Mouse (Mus musculus): ENCODE measurements around the gene Rpl27. TPM values are rescaled to one million over a fixed set of nuclear protein-coding genes. Genes with fewer than 3 reads are reported as not detected.
"Not testable (repeated sequence)": the region's sequence is repeated elsewhere in the genome, so short reads cannot be mapped to it uniquely, and the experiment has no call there.

Gene Rpl27
- total RNA-seq, 4 experiments from 2014 or later, result 29.2 to 41.5 (median 39.2) TPM

DNA sequence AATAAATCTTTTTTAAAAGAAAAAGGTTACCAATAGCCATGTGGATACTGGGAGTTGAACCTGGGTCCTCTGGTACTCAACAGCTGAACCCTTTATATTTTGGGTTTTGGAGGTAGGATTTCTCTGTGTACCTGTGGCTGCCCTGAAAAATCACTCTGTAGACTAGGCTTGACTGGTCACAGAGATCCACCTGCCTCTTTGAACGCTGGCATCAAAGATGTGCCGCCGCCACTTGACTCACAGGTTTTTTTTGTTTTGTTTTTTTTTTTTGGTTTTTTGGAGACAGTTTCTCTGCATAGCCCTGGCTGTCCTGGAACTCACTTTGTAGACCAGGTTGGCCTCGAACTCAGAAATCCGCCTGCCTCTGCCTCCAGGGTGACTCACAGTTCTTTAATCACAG, 5.7 kb downstream of the Rpl27 start:
- DNase-seq (ENCODE audit: low spot score), result no peak

DNA sequence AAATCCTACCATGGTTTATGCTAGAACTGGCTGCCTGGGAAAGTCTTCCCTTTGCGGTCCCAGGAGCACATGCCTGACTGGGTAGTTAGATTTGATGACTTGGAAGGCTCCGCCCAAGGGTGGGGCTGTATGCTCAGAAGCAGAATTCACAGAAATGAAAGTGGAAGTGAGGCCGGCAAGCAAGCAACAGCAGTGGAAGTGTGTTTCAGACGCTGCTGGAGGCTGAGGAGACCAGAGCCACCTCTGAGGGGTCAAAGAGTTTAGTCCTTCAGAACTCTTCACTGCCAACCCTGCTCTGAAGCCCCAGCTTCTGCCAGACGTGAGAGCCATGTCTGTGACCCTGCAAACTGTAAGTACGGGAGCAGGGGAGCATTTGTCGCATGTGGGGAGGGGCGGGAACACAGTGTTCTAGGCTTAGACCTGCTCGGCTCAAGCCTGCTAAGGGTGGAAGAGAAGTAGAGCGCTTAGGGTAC, 6.2 kb downstream of the Rpl27 start, which contains the start of gene Ifi35:
TSS of gene Ifi35 (plus strand) at position 134 of the 473 bp plus-strand sequence.
- peak; percentile 89 for DNase-seq (ENCODE audit: low spot score)

DNA sequence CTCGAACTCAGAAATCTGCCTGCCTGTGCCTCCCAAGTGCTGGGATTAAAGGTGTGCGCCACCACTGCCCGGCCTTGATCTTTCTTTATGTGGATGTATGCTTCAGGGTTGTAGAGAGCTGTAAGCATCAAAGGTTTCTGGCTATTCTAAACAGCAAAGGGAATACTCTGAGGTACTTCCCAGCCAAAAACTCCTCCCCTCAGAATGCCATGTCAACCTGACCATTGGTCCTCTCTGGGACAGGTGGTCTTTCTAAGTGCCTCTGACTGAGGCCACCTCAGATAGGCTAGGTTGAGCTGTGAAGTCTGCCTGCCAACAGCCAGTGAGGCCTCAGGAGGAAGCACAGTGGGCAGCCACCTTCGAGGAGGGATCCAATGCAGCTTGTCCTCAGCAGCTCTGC, 6.8 kb downstream of the Rpl27 start:
- DNase-seq (ENCODE audit: low spot score), result no peak

DNA sequence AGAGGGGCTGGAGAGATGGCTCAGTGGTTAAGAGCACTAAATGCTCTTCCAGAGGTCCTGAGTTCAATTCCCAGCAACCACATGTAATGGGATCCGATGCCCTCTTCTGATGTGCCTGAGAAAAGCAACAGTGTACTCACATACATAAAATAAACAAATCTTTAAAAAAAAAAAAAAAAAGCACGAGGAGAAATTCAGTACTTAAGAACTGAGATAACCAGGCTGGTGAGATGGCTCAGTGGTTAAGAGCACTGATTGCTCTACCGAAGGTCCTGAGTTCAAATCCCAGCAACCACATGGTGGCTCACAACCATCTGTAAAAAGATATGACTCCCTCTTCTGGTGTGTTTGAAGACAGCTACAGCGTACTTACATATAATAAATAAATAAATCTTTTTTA, 7.5 kb downstream of the Rpl27 start:
- DNase-seq (ENCODE audit: low spot score), result not testable (repeated sequence)

DNA sequence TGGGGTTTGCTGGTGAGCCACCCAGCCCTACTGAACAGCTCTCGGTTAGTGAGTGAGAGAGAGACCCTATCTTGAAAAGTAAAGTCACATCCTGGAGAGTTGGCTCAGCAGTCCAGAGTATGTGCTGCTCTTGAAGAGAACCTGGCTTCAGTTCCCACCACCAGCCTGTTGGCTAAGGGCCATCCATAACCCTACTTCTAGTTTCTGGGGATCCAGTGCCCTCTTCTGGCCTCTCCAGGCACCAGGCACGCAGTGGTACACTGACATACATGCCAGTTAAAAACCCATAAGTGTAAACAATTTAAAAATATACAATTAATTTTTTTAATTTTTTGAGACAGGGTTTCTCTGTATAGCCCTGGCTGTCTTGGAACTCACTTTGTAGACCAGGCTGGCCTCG, 8.3 kb downstream of the Rpl27 start:
- DNase-seq (ENCODE audit: low spot score), result no peak

DNA sequence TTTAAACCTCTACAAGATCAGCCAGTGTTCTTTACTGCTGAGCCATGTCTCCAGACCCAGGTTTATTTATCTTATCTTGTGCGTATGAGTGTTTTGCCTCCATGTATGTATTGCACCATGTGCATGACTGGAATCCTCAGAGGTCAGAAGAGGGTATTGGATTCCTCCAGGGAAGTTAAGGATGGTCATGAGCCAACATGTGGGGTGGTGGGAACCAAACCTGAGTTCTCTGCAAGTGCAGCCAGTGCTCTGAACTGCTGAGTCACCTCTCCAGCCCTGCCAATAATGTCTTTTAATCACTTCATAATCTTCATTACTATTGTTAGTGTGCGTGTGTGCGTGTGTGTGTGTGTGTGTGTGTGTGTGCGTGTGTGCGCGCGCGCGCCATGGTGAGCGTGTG, 9.4 kb downstream of the Rpl27 start:
- no peak for DNase-seq (ENCODE audit: low spot score)

DNA sequence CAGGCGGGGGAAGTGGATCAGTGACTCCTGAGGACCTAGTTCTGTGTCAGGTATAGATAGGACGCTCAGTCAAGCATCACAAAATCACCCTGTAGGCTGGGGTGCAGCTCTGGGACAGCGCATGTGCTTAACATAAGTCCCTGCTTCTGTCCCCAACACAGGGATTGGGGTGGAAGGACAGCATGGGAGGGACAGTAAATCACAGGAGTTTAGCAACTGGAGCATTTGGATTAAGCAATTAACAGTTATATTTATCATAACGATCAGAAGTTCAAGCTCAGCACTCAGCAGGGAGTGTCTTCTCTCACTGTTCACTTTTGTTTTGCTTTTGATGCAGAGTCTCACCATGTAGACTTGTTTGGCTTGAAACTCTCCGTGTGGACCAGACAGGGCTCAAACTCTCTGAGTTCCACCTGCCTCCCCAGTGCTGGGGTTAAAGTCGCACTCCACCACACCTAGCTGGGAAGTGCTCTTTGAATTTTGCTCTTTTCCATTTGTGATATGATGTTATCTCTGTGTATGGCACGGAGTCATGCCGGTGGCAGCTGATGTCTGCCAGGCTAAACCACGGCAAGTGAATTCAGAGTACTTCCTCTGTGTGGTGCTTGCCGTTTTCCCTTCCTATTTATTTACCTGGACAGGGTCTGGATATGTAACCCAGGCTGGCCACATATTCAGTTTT, 10.1 kb downstream of the Rpl27 start:
- no peak for DNase-seq (ENCODE audit: low spot score)

DNA sequence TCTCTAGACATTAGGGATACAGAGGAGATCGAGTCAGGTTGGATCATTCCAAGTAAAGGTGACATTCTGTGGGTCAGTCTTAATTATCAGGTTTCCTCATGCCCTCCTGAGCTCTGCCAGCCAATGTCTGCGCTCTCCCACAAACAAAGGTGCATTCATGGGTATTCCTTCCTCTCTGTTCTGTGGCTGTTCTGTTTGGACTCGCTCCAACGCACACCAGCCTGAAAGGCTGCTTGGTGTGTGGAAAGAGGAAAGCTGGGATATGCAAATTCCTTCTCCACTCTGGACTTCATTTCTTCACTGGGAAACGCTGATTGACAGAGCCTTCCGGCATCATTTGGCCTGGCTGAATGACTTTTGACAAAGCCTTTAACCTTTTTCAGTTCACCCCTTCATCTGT, 12.6 kb downstream of the Rpl27 start:
- DNase-seq (ENCODE audit: low spot score), result no peak

DNA sequence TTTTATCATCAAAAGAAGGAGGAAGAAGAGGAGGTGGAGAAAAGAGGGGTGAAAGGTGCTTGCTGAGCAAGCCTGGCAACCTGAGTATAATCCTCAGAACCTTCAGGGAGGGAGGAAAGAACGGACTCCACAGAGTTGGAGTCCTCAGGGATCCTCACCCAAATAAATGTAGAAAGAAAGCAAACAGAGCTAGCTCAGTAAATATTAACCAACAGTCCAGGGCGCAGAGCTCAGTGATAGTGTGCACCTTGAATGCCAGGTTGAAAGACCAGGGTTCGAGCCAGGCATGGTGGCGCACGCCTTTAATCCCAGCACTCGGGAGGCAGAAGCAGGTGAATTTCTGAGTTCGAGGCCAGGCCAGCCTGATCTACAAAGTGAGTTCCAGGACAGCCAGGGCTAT, 13.5 kb downstream of the Rpl27 start:
- no peak for DNase-seq (ENCODE audit: low spot score)

DNA sequence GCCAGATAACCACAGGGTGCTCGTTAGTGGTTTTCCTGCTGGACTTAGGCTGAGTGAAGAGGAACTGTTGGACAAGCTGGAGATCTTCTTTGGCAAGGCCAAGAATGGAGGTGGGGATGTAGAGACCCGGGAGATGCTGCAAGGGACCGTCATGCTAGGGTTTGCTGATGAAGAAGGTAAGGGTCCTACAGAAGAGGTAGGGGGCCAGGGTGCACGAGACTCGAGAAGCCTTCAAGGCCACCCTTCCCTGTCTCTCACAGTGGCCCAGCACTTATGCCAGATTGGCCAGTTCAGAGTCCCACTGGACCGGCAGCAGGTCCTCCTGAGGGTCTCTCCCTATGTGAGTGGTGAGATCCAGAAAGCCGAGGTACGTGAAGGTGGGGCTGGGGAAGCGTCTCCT, 15.5 kb downstream of the Rpl27 start:
- no peak for DNase-seq (ENCODE audit: low spot score)

DNA sequence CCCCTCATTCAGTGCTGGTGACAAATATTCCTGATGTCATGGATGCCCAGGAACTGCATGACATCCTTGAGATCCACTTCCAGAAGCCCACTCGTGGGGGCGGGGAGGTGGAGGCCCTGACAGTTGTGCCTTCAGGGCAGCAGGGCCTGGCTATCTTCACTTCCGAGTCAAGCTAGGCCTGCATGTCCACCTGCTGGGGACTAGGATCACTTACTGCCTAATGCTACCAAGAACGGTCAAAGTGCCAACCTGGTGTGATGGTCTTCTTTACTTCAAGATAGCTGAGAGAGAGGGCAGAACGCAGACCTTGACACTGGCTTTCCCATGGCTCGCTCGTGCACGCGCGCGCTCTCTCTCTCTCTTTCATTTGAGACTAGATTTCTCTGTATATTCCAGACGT, 16.1 kb downstream of the Rpl27 start:
- DNase-seq (ENCODE audit: low spot score), result no peak

DNA sequence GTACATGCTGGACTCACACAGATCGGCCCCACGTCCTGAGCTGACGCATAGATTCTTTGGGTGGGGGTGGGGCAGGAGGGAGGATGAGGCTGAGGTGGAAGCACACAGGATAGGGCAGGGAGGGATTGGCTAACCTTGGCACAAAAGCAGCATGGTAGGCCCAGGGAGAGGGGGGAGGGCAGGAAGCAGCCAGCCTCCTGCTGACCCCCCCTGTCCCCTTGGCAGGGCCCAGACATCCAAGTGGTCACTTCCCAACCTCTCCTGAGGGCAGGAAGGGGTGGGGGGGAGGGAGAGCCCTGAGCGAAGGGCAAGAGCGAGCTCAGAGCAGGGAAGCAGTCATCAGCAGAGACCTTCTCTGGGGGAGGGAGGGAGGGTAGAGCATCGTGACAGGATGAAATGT, 17.6 kb downstream of the Rpl27 start:
- DNase-seq (ENCODE audit: low spot score), result no peak

DNA sequence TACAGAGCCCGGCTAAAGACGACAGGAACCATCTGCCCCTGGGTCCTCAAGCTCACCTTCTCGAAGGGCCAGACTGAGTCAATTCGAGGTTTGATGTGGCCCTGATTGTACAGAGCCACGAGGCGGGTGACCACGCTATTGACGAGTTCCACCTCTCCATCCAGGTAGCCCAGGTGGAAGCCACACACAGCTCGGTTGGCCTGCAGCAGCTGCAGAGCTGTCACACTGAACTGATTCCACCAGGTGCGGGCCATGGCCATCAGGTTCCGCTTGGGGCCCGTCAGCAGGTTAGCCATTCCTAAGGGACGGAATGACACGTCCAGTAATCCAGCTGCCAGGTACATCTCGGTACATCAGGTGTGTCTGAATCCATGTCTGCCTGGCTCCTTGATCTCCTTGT, 18.2 kb downstream of the Rpl27 start:
- no peak for DNase-seq (ENCODE audit: low spot score)

DNA sequence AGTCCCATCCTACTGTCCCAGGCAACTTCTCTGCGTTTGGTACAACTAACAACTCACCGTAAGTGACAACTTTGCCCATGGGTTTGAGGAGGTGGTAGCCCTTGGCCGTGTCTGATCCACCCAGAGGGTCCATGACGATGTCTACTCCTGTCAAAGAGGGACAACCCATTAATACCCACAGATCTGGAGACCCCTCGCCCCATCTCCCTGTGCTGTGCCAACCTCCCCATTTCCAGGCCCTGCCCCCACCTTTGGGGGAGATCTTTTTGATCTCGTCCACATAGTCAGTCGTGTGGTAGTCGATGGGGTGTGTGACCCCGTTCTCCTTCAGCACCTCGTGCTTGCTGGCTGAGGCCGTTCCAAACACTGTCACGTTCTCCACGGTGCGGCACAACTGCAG, 20.0 kb downstream of the Rpl27 start:
- DNase-seq (ENCODE audit: low spot score), result no peak

DNA sequence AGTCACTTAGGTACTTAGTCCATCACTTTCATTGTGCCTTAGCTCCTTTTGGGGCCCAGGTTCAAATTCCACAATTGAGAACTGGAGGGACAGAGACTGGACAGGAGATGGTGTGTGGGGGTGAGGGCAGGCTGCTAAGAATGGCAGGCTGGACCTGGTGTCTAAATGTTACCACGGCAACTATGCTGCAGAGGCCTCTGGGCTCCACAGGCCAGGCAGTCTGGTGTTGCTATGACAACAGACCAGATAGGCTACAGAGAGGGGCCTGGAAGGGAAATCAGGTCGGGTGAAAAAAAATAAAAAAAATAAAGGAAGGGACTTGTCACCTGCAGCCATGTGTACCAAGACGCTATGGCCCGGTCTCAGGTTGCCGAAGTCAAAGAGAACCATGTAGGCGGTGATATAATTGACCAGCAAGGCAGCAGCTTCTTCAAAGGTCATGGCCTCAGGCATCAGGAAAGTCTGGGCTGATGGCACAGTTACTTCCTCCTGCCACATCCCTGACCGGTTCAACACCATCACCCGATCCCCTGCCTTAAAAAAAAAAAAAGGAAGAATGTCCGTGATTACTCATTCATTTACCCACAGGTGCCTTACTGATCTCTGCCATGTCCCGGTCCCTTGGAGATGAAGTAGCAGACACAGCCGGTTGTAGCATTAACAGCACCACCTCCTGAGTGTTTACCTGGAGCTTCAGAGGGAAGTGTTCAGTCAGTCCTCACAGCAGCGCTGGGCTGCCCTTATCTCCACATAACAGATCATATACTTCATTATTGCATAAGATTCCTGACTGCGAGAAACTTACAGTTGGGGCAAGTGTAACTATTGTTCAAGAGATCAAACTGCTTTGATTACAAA, 20.7 kb downstream of the Rpl27 start:
- DNase-seq (ENCODE audit: low spot score), result no peak

DNA sequence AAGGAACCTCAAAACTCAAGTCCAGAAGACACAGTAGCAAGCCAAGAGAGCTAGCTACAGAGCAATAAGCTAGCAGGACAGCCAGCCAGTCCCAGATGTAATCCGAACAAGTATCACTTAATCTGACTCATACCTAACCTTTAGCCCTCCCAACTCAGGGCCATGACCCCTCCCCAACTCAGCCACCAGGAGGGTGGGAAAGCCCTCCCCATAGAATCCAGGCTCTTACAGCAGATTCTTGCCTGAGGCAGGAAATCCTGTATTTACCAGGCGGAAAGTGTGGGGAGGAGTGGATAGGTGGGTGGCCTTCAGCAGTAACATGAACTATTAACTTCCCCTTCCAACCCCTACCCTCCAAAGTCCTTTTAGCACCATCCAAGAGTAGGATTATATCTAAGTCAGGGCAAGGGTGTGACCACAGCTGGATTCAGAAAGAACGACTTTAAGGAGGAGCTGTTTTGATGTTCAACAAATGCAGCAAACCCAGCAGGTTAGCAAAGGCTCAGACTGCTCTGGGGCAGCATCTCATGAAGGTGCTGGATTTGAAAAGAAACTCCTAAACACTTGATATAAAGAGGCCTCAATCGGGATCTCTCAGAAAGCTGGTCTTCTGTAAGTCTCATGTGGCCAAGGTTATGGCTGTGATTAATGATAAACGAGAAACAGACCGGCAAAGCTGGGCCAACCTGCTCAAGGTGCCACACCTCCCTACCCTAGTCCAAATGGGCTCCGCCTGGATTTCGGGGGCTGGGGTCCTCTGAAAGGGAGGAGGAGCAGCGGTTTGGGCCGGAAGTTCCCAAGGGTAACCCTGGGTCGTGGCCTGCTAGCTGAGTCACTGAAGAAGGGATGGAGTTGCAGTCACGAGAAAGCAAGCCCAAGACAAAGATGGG, 22.4 kb downstream of the Rpl27 start, which contains the start of gene Rnd2:
TSS of gene Rnd2 (plus strand) at position 789 of the 890 bp plus-strand sequence.
- DNase-seq (ENCODE audit: low spot score), result no peak

DNA sequence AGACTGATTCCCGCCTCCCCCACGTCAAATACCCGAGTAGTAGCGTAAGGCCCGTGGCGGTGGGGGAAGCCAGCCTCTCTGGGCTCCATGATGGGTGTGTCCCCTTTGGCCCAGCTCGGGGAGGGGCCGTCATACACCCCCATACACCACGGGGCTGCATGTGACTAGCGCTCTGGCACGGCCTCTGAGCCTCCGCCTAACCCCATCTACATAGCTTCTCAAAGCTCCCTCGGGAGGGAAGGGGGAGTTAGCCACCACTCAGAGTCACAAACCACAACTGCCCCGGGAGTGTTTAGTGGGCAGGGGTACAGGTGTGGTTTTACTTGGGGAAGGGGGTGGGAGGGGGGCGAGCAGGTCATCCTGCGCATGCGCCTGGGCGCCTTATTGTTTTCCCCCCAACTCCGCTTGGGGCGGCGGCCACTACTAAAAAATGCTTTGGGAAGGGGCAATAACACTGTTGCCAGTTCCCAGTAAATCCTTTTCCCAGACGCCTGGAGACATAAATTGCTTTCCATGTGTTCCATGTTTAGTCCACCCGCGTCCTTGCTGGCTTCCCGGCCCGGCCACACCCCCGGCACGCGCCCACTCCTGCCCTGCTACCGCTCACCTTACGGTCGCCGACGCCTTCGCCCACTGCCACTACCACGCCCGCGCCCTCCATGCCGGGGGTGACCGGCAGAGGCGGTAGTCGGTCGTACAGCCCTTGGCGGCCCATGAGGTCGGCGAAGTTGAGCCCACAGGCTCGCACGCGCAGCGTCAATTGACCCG, 23.2 kb downstream of the Rpl27 start:
- peak; percentile 73 for DNase-seq (ENCODE audit: low spot score)

DNA sequence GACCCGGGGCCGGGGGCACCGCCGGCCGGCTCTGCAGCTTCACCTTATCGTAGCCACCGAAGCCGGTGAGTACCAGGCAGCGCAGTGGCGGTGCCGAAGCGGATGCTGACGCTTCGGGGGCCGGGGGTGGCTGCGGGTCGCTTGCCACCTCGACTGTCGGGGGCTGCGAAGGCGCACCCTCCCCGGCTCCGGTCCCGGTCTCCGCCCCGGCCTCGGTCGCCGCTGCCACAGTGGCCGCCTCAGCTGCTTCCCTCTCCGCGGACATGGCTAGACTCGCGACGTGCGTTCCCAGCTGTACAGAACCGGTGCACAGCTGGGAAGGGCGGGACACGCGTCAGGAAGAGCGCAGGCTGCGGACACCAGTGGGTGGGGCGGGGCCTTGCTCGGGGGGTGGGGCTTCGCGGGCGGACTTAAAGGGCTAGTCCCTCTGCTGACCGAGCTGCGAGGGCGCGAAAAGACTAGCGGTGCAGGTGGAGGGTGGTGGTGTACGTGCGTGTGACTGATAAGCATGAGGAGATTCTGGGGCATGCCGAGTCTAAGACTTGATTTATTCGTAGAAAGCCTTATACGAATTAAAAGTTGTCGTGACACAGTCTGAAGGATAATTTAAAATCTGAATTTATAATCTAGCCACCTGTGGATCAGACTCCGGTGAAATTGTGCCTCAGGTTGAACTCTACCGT, 23.9 kb downstream of the Rpl27 start, which contains the start of gene Vat1:
TSS of gene Vat1 (minus strand) at position 362 of the 683 bp plus-strand sequence.
- peak; percentile 70 for DNase-seq (ENCODE audit: low spot score)

DNA sequence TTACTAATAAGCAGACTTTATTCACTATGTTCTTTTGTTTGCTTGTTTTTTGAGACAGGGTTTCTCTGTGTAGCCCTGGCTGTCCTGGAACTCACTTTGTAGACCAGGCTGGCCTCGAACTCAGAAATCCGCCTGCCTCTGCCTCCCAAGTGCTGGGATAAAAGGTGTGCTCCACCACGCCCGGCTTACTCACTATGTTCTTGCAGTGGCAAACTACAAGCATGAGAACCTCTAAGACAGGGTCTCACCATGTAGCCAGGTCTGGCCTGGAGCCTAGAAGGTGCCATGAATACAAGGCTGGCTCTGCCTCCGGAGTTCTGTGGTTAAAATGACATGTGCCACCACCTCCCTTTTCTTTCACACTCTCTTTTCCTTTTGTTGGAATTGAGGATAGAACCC, 24.5 kb downstream of the Rpl27 start:
- not testable (repeated sequence) for DNase-seq (ENCODE audit: low spot score)
